Mouse (Mus musculus) cerebellum, adult 9-11 months (tissue): Measurements from ENCODE around the gene Sardh.
A peak's percentile ranks its signal among the peaks of the same experiment; 100 is the strongest.

Source experiments
- DNase-seq: peaks from one replicate; pipeline ENCODE4 v3.0.0; 2022

Gene Sardh

DNA sequence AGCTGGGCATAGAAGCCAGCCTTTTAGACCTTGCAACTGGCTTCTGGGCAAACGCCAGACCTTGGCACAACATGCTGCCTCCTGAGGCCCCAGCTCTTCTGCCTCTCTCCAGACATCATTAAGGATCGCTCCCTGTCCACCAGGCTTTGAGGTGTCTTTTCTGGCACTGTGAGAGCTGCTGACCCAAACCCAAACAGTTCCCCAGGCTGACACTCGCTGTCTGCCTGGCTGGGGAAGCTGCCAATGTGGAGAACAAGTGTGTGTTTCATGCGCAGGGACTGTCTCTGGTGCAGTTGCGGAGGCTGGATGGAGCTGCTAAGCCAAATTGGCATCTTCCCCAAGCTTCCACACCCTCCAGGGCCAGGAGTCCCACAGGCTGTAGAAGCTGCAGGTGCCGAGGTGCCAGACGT lies 25.1 kb downstream of the Sardh start:
- peak; percentile 69 for DNase-seq

DNA sequence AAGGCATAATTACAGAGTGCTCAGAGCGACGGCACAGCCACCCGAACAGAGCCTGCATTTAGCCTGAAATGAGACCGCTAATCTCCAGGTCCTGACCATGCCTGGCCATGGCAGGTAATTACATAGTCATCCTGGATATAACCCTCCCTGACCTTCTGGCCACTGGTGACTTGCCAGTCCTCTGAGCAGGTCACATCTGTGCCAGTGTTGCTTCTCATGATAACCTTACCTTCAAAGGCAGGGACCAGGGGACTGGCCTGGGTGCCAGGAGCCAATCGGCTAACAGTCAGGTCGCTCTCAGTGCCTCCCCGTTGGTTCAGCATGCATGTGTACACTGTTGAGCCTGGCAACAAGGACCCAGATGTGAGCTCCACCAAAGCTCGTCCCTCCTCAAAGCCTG lies 29.6 kb downstream of the Sardh start:
- no peak for DNase-seq

DNA sequence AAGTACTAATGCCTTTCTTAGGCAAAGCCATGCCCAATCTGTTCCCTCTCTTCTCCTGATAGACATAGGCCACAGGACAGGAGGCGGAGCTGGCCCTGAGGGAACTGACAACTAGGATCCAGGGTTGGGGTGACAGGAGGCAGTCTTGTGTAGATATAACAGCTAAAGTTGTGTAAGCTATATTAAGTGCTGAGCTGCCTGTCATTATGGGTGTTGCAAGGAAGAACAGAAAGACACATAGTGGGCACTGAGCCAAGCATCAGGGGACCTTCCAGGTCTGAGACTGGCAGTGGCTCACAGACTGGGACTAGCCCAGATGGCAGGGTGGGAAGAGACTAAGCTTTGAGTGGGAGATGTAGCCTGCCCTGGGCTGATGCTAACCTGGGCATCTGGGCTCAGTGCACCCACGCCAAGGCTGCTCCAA lies 30.0 kb downstream of the Sardh start:
- no peak for DNase-seq

DNA sequence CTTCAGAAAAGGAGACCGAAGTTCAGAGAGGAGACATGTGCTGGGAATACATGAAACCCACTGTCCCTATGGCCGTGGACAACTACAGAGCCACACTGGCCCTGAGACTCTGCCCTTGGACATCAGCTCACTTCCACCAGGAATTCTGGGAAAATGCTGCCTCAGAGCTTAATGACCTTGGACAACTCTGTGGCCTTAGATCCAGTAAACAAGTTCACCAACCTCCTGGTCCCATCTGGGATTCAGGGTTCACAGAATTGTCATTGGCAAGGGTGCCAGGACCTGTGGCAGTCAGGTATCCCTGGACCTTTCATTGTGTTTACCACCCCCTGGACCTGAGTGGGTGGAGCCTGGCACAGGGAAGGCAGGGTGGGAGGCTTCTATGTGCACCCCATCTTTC lies 32.6 kb downstream of the Sardh start:
- no peak for DNase-seq

DNA sequence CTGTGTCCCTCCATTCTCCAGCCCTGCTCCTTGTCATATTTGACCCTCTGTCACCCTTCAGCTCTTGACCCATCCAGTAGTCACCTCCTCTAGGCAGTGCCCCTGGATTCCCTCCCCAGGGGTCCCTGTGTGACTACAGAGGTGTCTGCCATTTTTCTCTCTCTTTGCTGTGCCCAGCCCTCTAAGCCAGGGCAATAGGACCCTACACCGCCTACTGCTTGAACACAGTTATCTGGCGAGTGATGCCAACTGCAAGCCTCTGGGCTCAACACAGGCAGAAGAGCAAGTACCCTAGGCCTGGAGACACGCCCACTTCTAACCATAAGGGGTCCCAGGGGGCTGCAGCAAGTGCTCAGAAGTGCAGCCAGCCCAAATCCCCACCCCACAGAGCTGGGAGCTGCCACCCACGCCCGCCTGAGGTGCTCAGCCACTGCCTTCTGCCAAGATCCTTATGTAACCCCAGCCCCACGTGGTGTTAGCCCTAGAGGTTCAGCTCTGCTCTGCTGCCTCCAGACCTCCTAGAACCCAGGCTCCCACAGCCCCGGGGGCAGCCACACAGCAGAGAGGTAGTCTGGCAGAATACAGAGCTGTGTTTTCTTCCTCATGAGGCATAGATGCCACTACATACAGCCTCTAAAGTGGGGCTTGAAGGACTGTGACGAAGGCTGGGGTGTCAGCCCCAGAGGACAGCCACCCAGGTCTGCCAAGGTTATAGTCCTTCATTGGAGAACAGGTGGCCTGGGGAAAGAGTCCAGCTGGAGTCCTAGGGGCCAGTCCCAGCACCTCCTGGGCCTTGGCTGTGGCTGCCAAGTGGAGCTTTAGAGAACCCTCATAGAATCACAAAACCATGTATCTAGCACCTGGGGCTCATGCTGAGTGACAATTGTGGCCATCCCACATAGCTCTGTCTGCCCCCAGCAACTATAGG lies 35.9 kb downstream of the Sardh start:
- DNase-seq: peak; percentile 90

DNA sequence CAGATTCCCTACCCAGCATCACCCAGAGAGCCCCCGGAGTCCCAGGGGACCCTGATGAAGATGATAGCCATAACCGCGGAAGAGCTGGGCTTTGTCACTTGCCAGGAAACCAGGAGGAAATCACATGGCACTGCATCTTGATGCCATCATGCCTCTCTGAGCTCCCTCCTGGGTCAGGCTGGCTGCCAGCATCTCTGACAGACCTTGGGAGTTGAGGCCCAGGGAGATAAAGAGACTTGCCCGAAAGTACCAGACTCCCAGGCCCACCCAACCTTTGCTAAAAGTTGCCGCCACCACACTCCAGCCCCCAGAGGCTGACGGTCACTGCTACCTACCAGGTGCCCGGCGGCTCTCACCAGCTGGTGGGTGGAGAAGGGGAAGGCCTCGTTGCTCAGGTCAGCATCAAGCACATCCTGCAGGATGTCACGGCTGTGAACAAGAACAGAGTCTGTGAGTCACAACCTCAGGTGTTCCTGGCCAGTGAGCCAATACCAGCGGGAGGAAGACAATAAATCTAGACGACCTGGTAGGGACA lies 37.4 kb downstream of the Sardh start:
- peak; percentile 78 for DNase-seq

DNA sequence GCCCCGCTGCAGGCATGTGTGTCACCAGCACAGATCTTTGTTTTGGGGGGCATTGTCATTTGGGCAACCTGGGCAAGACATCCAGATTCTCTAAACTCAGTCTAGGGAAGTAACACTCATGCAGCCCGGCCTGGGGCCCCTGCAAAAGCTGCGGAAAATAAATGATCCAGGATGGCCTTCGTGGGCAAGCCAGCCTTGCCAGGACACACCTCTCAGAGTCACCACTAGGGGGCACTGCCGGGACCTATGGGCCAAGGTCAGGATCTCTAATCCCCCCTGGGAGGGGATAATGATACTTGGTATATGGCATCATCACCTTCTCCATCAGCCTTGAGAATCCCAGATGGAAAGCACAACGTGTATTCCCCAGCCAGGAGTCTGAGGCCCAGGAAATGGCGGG lies 37.9 kb downstream of the Sardh start:
- no peak for DNase-seq

DNA sequence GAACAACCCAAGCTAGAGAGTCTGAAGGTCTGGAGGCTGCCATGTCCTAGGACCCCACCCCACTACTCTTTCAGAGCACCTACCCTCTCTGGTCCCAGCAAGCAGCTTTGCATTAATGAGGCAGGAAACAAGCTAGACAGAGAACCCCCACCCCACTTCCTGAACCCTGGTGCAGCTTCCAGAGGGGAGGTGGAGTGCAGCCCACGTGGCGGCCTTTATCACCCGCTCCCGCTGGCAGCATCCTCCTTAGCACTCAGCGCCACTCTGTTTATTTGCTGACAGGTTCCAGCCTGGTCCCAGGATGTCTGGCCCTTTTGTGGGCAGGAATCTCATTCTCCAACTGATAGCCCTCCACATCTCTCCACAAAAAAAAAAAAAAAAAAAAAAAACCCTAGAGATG lies 38.3 kb downstream of the Sardh start:
- no peak for DNase-seq

DNA sequence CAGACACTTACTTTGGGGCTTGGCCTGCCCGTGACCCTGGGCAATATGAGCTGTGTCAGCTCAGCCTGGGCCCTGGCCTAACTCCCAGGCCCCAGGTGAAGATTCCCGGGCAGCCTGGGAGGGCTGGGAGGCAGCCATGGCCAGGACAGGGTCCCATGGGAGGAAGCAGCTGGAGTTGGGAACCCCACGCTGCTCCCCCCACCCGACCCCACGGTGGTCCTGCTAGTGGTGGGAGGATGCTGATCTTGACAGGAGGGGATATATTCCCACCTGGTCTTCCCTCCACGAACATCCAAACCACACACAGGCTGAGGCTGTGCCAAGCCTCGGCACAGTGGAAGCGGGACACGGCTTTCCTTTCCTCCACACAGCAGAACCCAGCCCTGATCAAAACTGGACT lies 38.8 kb downstream of the Sardh start:
- DNase-seq: no peak

DNA sequence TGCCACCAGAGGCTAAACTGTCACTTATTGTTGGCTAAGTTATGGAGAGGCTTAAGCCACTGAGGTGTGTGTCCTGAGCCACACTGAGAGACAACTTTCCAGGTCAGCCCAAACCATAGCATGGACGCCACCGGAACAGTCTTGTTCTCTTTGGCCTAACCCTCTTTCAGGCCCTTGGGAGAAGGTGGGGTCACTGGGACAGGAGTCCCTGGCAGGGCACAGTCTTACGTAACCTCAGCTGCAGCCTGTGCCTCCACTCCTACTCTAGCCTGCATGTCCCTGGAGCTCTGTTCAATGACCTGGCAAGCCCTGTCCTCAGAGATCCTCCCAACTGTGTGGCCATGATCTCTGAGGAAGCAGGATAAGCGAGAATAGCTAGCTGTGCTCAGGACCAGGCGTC lies 41.0 kb downstream of the Sardh start:
- DNase-seq: no peak

DNA sequence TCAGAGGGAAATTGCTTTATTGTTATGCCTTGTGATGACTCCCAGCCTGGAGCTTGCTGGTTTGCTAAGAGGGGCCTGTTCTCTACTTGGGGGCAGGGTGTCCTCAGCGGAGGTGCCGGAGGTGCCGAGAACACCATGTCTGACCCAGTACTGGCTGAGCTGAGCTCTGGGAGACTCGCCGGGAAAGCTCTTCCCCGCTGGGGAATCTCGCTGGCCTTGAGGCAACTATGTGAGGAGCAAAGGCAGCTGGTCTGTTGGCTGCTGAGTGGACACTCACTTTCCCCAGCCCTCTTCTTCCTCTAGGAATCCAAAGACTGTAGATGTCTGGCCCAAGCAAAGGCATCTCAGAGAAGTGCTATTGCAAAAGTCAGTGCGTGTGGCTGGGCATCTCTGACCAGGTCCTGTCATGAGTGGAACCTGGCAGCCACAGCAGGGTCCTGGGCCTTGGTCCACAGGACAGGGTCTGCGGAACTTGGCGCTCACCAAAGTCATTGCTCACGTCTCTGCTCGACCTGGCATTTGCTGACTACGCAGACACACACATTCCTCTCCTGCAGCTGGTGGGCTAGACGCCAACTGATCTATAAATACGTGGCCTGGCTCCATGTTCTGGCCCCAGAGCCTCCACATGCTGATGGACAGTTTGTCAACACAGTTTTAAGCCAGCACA lies 41.9 kb downstream of the Sardh start:
- peak; percentile 46 for DNase-seq

DNA sequence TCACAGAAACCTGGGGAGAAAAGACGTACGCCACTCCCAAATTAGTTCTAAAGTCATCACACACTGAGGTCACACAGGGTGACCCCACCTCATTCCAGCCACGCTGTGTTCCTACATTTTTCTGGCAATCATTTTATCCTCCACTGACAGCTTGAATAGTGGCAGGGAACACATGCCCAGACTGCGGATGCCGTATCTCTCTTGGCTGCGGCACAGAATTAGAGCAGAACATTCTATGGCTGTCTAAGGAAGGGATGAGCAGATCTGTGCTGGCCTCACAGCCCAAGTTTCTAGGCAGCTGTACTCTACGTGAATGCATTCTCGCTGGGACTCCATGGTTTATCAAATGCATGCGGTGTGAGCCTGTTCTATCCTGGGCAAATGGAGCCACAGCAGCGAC lies 42.5 kb downstream of the Sardh start:
- DNase-seq: peak; percentile 62

DNA sequence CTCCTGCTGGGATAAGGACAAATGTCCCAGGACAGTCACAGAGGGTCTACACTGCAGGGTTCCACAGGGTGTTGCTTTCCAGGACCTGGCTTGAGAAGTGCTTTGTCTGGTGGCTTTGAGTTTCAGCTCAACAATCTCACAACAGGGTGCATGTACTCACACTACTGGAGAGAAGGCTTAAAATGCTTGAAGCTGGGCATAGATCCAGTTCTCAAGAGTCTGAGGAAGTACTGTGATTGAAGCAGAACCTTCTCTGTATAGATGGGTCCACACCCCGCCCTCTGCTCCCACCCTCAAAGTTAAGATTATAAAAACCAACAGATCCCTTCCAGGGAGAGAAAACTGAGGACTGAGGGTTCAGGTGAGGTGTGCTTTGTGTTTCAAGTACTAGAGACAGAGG lies 47.6 kb downstream of the Sardh start:
- no peak for DNase-seq

DNA sequence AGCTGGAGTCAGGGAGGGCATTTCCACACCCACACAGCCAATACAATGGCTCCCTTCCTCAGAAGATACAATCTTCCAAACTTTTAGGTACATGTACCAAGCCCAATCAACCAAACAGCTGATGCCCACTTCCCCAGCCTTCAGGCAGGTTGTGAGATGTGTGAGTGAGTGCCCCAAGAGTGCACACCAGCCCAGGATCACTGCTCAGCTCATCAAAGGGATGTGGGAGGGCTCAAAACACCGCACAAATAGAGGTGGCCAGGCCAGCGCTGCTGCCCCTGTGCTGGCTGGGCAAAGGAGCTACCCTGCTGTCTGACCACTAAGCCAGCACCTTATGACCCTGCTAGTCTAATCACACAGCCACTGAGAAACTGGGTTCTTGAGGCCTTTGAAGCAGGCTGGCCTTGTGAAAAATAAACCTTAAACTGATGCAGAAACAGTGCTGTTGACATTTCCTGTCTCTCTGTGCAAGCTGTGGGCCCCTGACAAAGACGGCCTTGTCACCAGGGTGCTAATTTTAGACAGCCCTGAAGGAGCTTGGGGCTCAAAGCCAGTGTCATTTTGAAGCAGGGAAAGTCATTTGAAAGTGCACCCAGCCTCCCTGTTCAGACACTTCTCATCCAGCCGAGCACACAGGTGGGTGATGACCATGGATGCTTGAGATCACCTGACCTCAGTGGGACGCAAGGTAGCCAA lies 49.4 kb downstream of the Sardh start:
- DNase-seq: no peak

DNA sequence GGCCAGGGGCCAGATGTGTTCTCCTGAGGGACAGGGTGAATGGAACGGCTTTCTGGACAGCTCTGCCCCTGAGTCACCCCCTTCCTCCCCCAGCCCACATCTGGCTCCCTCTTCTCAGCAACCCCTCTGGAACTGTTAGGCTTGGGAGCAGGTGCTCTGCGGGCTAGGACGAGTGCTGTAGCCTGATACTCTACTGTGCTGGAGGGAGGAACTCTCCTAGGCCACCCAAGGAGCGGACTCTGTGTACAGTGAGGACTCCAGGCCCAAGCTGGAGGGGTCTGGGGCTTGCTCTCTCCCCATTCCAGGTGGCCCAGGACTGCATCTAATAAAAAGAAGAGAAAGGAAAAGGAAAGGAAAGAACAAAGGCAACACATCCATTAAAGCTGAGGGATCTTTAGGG lies 58.1 kb downstream of the Sardh start:
- no peak for DNase-seq

DNA sequence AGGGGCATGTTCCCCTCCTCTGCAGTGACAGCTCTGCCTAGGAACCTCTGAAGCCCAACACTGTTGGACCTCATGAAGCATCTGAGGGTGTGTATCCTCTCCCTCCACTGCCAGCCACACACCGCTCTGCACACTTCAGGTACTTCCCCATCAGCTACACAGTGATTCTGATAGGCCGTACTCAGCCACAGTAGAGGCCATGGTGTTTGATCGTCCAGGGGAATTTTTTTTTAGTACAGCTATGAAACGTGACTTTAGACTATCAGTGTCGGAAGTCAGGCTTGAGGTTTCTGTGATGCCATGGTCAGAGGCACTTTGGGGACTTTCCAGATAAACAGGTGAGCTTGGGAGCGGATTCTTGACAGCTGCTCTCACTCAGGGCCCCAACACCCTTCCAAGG lies 60.6 kb downstream of the Sardh start:
- no peak for DNase-seq

DNA sequence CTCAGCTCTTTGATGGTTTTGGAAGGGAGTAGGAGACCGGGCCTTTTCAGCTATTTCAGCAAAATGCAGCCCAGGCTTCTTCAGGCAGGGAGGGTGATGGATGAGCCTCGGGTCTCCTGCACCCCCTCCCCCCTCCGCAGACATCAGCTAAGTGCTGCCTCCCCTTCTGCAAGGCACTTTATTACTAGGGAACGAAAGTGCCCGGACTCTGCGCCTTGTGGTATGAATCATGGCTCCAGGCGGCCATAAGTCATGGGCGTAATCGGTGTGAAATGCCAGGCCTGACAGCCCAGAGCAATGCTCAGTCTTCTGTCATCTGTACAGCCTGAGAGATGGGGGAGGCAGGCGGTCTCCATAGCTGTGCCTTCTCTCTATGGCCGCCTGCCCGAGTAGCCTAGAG lies 64.4 kb downstream of the Sardh start:
- DNase-seq: no peak

DNA sequence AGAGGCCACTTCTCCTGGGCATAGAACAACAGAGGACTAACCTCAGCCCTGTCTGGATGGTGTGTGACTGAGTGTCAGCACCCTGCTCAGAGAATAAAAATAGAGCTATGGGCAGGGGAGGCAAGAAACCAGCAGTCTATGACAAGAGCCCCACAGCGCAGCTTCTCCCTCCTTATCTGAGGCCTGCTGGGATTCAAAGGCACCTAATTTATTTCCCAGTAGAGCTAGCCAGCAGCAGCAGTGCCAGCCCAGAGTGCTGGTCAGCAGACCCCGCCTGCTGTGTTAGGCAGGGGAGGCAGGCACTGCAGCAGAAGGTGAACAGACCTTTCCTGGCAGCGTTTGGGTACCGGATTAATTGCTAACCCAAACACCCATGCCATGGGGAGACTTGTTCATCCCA lies 66.2 kb downstream of the Sardh start:
- peak; percentile 60 for DNase-seq

DNA sequence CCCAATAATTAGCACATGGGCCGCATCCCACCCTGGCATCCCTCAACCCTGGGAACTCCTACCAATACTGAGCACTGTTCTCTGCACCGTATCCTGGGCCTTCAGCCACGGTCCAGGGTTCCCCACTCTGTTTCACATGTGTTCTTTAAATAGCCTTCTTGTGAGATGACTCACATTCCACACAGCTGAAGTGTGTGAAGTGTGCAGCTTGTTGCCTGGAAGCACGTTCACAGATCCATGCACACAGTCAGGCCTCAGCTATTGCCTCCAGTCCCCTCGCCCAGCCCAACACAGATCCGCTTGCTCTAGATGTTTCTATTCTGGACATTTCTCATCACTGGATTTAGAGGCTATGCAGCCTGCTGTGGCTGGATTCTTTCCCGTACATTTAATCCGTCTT lies 69.0 kb downstream of the Sardh start:
- DNase-seq: no peak

DNA sequence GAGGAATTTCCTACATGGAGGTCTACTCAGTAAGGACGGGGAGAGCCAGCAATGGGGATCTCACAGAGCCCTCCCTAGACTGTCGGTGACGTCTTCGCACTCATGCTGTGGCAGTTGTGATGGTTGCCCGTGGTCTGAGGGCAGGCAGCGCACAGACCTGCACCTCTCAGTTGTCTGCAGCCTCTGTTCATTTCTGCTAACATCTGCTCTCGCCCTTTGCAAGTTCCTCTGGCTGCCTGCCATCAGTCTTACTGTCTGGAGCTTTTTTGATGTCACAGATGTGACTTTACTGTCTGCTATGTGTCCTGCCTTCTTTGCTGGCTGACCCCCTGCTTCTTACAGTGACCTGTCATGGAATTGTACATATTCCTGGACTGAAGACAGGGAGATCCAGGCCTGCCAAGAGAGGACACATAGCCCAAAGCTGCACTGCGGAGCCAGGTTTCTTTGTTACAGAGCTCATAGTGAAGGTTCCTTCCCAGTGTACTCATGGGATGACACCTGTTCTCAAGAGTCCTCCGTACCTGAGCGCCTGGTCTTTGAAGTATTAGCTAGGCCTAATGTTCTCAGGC lies 72.4 kb downstream of the Sardh start:
- no peak for DNase-seq

DNA sequence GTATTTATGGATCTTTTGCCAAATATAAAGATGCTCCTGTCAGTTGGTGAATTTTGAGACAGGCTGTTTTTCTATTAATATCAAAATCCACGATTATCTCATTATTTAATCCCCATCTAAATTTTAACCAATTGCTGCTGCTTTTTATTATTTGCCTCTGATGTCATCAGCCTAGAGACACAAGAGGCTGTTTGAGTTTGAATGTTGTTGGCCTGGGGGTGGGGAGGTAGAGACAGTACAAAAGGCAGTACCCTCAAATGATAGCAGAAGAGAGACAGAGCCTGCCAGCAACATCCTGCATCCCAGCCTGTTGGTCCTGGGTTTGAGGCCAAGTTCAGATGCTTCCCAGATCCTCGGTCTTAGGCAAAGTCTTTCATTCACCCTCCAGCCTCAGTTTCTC lies 73.9 kb downstream of the Sardh start:
- no peak for DNase-seq

DNA sequence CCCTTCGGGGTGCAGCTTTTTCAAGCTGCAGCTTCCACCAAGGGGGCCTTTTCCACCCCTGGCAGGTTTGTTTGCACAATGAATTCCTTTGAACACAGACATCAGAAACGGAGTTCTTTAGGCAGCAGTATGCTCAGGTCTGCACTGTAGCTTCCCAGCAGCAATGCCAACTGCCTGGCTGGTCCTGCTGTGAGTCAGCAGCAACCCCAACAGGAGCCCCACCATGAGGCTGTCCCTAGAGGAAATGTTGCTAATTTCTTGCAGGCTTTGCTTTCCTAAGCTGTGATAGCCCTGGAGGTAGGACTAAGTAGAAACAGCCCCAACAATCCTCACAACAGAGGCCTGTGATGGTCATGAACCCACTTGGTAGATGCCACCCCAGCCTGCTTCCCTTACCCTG lies 81.1 kb downstream of the Sardh start:
- no peak for DNase-seq

DNA sequence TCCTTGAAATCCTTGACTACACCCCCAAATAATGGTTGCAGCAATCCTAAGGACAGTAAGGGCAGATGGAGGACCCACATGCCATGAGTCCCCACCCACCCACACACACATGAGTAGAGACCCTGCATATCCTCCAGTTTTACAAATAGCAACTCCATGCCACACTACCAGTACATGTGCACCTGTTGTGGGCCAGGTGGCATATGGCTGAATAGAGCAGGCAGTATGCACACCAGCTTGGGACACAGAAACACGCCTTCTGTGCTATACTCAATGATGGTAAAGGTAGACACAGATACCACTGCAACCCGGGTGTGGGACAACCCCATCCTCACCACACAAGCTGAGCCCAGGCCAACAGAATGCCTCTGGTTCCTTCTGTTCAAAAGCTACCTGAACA lies 82.1 kb downstream of the Sardh start:
- no peak for DNase-seq
